Mouse (Mus musculus) midbrain, embryonic 10.5 days (tissue): ENCODE measurements around the gene Psd. TPM values are rescaled to one million over a fixed set of nuclear protein-coding genes. Genes with fewer than 3 reads are reported as not detected.

Experiments used
- DNase-seq: peaks from one replicate; pipeline ENCODE4 v3.0.0-alpha.2; 2017; ENCODE audit warnings: low spot score
- H3K27ac ChIP-seq: fragments of 300-500 bp; sonication (generic); replicated peaks from 2 replicates; pipeline ENCODE4 v1.5.1; 2016; ENCODE audit warnings: mild to moderate bottlenecking
- H3K27me3 ChIP-seq: fragments of 300-500 bp; sonication (generic); 2 replicates; pipeline ENCODE4 v1.6.1; 2016; ENCODE audit warnings: low read depth, mild to moderate bottlenecking; ENCODE audit not compliant: poor library complexity, severe bottlenecking
- H3K36me3 ChIP-seq: fragments of 300-500 bp; sonication (generic); 2 replicates; pipeline ENCODE4 v1.6.1; 2016; ENCODE audit warnings: mild to moderate bottlenecking, moderate library complexity
- H3K4me1 ChIP-seq: fragments of 300-500 bp; sonication (generic); 2 replicates; pipeline ENCODE4 v1.6.1; 2016
- H3K4me3 ChIP-seq: fragments of 300-500 bp; sonication (generic); 2 replicates; pipeline ENCODE4 v1.5.1; 2016; ENCODE audit warnings: mild to moderate bottlenecking, moderate library complexity
- H3K9me3 ChIP-seq: fragments of 300-500 bp; sonication (generic); replicated peaks from 2 replicates; pipeline ENCODE4 v1.6.1; 2016; ENCODE audit warnings: mild to moderate bottlenecking
- WGBS: fragments of 180-500 bp; shearing (Covaris S2); methylation state at CpG from one replicate; pipeline ENCODE4 v1.1.7; 2016; 5-methylcytosine and 5-hydroxymethylcytosine counted together
- polyA plus RNA-seq: library from polyadenylated mRNA; unstranded; fragments of >200 nt; fragmentation: Nextera tagmentation; extraction: Ambion mirVana; gene quantifications from 2 replicates; pipeline ENCODE4 v1.2.1, GENCODE M21; 2016

Gene Psd
- polyA plus RNA-seq, 1 experiment from 2014 or later = 4.7 TPM

DNA sequence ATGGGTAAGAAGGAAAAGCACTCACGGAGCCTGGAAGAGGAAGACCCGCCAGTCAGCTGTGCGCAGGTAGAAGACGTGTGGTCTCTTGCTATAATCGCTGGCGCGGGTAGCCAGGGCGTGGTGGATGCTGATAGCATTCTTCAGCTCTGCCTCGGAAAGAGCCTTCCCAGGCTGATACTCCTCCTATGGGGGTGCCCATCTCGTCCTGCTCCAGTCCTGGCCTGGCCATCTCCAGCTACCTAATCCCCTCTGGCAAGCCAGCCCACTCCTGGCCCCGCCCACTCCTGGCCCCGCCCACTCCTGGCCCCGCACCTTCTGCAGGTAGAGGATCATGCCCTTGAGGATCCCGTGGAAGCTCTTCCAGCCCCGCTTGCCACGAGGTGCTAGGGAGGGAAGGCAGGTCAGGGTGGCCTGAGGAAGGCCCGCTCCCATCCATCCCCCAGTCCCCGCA is 12.8 kb downstream of the Psd start:
- peak overlapping the region; percentile 19; the same call in 1 of the 2 replicates for H3K4me3 ChIP-seq
- peaks cover 24% of the 10 kb centered on the region for H3K36me3 ChIP-seq
- peaks cover 38% of the 10 kb centered on the region for H3K4me1 ChIP-seq
- H3K27ac ChIP-seq = no peak overlapping the region
- no peaks in the 10 kb centered on the region for H3K9me3 ChIP-seq
- WGBS = 14% methylated on average over 18 of the region's 18 CpGs
- peaks cover 98% of the 10 kb centered on the region for H3K27me3 ChIP-seq
- no peak for DNase-seq

DNA sequence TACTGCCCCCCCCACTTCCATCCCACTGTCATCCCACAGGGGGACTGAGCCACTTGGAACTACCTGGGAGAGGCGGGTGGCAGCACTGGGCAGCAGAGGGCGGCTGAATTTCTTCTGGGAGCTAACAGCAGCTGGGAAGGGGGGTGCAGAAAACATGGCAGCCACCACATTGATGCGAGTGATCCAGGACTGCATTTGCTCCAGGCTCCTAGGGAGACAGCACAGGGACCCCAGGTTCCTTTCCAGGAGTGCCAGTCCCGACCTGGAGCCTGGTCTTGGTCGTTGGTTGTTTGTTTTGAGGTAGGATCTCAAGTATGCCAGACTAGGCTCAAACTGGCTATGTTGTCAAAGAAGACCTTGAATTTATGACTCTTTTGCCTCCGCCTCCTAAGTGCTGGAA is 13.4 kb downstream of the Psd start:
- 72% methylated on average over 6 of the region's 6 CpGs for WGBS
- peak; percentile 9 for DNase-seq
- peaks cover 24% of the 10 kb centered on the region for H3K36me3 ChIP-seq
- peaks cover 97% of the 10 kb centered on the region for H3K27me3 ChIP-seq
- peaks cover 38% of the 10 kb centered on the region for H3K4me1 ChIP-seq
- no peaks in the 10 kb centered on the region for H3K9me3 ChIP-seq
- H3K27ac ChIP-seq = no peak overlapping the region; the same call in 1 of the 2 replicates
- H3K4me3 ChIP-seq = no peak overlapping the region

DNA sequence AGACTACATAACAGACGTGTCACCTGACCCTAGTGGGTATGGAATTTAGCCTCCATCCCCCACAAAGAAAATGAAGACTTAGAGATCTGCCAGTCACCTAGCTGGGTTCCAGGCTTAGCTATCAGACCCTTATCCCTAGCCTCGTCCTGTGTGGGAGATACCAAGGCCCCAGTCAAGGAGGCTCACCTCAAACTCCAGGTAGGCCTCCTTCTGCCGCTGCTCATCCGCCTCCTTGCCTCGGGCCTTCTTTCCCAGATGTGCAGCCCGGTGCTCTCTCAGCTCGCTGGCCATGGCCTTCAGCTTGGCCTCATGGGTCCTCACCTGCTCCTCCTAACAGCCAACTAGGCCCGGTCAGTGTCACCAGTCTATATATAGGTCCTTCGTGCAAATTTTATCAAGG is 13.8 kb downstream of the Psd start:
- H3K36me3 ChIP-seq = peaks cover 24% of the 10 kb centered on the region
- peaks cover 36% of the 10 kb centered on the region for H3K4me1 ChIP-seq
- H3K9me3 ChIP-seq = no peaks in the 10 kb centered on the region
- DNase-seq = no peak
- 90% methylated on average over 9 of the region's 9 CpGs for WGBS
- H3K4me3 ChIP-seq = no peak overlapping the region
- H3K27ac ChIP-seq = no peak overlapping the region; the same call in 1 of the 2 replicates
- H3K27me3 ChIP-seq = peaks cover 97% of the 10 kb centered on the region

DNA sequence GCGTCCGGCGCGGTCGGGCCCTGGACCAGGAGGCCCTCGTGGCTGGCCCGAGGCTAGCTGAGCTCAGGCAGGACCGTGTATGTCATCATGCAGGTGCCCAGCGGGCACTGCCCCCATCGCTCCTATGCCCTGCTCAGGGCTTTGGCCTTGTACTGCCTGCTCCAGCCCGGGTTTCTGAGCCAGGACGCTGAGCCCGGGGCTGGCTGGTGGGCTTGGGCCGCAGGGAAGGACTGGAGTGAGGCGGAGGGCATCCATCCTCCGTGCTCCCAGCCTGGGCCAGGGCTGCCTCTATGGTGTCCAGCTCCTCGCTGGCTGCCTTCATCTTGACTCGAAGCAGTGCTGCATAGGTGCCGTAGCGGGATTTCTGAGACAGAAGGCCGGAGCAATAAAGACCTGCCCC is 14.4 kb downstream of the Psd start:
- Histone ChIP-seq H3K36me3 (peaks cover 24% of the 10 kb centered on the region), H3K27me3 (peaks cover 97% of the 10 kb centered on the region), H3K9me3 (no peaks in the 10 kb centered on the region), H3K27ac (no peak overlapping the region), H3K4me1 (peaks cover 30% of the 10 kb centered on the region), H3K4me3 (no peak overlapping the region)
- WGBS = 89% methylated on average over 21 of the region's 21 CpGs
- DNase-seq = peak; percentile 10

DNA sequence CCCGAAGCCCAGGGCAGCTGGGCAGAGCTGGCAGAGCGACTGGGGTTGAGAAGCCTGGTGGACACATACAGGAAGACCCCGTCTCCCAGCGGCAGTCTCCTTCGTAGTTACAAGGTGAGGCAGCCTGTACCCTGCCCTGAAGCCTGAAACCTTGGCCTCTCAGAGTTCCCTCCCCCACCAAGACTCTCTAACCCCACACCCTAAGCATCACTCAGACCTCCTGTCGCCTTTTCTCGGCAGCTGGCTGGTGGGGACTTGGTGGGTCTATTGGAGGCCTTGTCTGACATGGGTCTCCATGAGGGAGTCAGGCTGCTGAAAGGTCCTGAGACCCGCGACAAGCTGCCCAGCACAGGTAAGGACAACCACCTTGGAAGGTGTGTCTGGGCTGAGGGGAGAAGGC is 15.6 kb downstream of the Psd start:
- no peak overlapping the region for H3K4me3 ChIP-seq
- 90% methylated on average over 9 of the region's 9 CpGs for WGBS
- peaks cover 24% of the 10 kb centered on the region for H3K36me3 ChIP-seq
- no peaks in the 10 kb centered on the region for H3K9me3 ChIP-seq
- H3K27me3 ChIP-seq = peaks cover 97% of the 10 kb centered on the region
- DNase-seq = no peak
- H3K27ac ChIP-seq = no peak overlapping the region
- H3K4me1 ChIP-seq = peaks cover 28% of the 10 kb centered on the region

DNA sequence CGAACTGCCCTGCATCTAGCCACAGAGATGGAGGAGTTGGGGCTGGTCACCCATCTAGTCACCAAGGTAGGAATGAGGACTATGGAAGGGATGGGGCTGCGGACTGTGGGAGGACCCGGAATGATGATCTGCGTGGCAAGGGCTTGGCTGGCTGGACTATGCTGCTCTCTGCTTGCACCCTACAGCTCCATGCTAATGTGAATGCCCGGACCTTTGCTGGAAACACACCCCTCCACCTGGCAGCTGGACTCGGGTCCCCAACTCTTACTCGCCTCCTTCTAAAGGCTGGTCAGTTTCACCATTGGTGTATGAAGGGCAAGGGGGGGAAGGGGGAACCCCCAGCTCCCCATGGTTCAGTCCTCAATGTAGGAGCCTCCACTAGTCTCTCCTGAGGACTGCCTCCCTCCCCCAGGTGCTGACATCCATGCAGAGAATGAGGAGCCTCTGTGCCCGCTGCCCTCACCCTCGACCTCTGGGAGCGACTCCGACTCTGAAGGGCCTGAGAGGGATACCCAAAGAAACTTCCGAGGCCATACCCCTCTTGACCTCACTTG is 16.6 kb downstream of the Psd start:
- Histone ChIP-seq H3K4me1 (peaks cover 29% of the 10 kb centered on the region), H3K27me3 (peaks cover 96% of the 10 kb centered on the region), H3K9me3 (no peaks in the 10 kb centered on the region), H3K27ac (no peak overlapping the region), H3K36me3 (peaks cover 24% of the 10 kb centered on the region), H3K4me3 (no peak overlapping the region)
- 87% methylated on average over 12 of the region's 12 CpGs for WGBS
- no peak for DNase-seq

DNA sequence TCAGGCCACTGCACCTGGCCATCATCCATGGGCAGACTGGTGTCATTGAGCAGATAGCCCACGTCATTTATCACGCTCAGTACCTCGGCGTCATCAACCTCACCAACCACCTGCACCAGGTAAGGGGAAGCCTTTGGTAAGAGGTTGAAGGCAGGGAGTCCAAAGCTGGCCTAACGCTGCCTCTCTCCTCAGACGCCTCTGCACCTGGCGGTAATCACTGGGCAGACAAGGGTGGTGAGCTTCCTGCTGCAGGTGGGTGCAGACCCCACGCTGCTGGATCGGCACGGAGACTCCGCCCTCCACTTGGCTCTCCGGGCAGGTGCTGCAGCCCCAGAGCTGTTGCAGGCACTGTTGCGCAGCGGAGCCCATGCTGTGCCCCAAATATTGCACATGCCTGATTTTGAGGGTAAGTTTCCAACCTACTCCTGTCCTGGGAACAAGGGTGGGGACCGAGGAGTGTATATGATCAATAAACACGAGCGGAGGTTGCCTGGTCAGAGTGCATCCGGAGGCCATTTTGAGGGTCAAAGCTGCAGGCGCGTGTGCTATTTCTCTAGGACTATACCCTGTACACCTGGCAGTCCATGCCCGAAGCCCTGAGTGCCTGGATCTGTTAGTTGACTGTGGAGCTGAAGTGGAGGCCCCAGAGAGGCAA is 17.2 kb downstream of the Psd start:
- DNase-seq = no peak
- Histone ChIP-seq H3K4me3 (no peak overlapping the region), H3K36me3 (peaks cover 24% of the 10 kb centered on the region), H3K4me1 (peaks cover 34% of the 10 kb centered on the region), H3K9me3 (no peaks in the 10 kb centered on the region), H3K27ac (no peak overlapping the region), H3K27me3 (peaks cover 90% of the 10 kb centered on the region)
- WGBS = 81% methylated on average over 21 of the region's 21 CpGs

DNA sequence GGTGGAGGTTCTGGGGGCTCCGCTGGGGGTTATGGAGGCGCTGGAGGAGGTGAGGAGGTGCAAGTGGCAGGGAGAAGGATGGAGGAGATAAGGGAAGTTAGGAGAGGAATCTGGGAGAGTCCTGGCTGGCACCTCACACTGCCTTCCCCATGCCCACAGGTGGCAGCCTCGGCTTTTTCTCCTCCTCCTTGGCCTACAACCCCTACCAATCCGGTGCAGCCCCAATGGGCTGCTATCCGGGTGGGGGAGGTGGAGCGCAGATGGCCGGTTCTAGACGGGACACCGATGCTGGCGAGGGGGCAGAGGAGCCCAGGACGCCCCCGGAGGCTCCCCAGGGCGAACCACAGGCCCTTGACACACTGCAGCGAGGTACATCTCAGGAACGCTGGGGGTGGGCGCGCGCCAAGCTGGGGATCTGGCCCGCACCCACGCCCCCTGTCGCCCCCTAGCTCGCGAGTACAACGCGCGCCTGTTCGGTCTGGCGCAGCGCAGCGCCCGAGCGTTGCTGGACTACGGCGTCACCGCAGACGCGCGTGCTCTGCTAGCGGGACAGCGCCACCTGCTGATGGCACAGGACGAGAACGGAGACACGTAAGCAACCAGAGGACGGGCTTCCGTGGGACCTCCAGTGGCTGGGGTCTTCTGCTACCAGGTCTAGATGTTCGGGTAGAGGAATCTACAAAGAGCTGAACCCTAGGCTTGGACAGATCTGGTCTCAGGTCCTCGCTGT is 18.1 kb downstream of the Psd start:
- Histone ChIP-seq H3K36me3 (peaks cover 24% of the 10 kb centered on the region), H3K9me3 (no peaks in the 10 kb centered on the region), H3K4me3 (peak overlapping the region; percentile 54), H3K27me3 (peaks cover 81% of the 10 kb centered on the region), H3K27ac (peak overlapping the region; percentile 34), H3K4me1 (peaks cover 36% of the 10 kb centered on the region)
- DNase-seq = peak; percentile 90
- 2% methylated on average over 47 of the region's 47 CpGs for WGBS

DNA sequence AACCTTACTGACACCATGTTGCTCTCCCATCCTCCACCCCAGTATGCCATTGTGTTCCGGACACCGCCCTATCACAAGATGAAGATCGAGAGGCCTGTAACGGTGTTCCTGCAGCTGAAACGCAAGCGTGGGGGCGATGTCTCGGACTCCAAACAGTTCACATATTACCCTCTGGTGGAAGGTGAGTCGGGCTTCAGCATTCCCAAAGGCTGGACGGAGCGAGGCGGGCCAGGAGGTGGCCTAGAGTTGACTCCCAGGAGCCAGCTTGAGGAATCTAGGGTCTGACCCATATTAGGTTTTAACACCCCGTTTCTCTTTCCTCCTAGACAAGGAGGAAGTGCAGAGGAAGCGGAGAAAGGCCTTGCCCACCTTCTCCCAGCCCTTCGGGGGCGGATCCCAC is 18.7 kb downstream of the Psd start:
- Histone ChIP-seq H3K27me3 (peaks cover 75% of the 10 kb centered on the region), H3K27ac (no peak overlapping the region), H3K9me3 (no peaks in the 10 kb centered on the region), H3K36me3 (peaks cover 24% of the 10 kb centered on the region), H3K4me3 (peak overlapping the region; percentile 54), H3K4me1 (peaks cover 40% of the 10 kb centered on the region)
- 50% methylated on average over 16 of the region's 16 CpGs for WGBS
- DNase-seq = no peak

DNA sequence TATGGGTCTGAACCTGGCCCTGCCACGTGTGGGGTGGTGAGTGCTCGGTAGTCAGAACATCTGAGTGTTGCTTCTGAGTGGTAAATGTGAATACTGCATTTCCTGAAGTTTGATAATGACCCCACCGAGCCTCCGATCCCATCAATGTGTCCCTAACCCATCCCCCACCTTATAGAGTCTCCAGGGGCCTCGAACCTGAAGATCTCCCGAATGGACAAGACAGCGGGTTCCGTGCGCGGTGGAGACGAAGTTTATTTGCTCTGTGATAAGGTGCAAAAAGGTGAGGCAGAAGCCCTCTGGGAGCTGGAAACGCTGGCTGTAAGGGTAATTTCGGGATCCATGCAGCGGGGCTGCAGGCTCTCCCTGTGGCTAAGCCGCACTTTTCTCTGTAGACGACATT is 19.2 kb downstream of the Psd start:
- H3K4me3 ChIP-seq = no peak overlapping the region
- WGBS = 71% methylated on average over 16 of the region's 16 CpGs
- H3K4me1 ChIP-seq = peaks cover 40% of the 10 kb centered on the region
- no peaks in the 10 kb centered on the region for H3K9me3 ChIP-seq
- H3K36me3 ChIP-seq = peaks cover 24% of the 10 kb centered on the region
- peaks cover 70% of the 10 kb centered on the region for H3K27me3 ChIP-seq
- DNase-seq = no peak
- no peak overlapping the region for H3K27ac ChIP-seq

DNA sequence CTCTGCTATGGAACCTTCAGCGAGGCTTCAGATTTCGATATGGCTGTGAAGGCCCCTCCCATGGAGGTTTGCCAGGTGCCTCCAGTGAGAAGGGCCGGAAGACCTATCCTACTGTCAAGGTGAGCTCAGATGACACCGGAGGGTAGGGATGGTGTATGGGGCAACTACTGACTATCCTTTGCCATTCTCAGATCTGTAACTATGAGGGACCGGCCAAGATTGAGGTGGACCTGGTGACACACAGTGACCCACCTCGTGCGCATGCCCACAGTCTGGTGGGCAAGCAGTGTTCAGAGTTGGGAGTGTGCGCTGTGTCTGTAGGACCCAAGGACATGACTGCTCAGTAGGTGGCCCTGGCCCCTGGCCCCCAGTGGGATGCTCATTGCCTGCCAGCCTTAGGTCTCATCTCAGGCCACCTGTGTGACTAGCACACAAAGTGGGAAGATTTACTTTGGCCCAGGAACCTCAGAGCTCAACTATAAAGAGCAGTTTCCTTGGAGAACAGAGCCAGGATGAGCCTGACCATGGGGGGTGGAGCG is 20.1 kb downstream of the Psd start:
- WGBS = 91% methylated on average over 9 of the region's 9 CpGs
- peak; percentile 10 for DNase-seq

DNA sequence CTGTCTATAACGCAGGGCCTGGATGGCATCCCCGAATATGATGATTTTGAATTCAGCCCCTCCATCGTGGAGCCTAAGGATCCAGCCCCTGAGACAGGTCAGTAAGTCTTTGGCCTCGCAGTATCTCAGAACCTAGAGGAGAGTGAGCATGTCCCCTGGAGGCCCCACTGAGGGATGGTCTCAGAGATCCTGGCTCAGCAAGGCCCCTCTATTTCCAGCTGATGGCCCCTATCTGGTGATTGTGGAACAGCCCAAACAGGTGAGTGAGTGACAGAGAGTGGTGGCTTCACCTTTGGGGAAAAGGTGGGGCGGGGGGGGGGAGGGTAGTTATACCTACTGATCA is 20.7 kb downstream of the Psd start:
- Histone ChIP-seq H3K27ac (peak overlapping the region; percentile 79; the same call in 1 of the 2 replicates), H3K36me3 (peaks cover 16% of the 10 kb centered on the region), H3K4me1 (peaks cover 40% of the 10 kb centered on the region), H3K27me3 (peaks cover 55% of the 10 kb centered on the region), H3K4me3 (peak overlapping the region; percentile 77), H3K9me3 (no peaks in the 10 kb centered on the region)
- no peak for DNase-seq
- 53% methylated on average over 5 of the region's 5 CpGs for WGBS

More for the DNA sequence above, 20.1 kb downstream of the Psd start:
- Histone ChIP-seq H3K27ac (no peak overlapping the region), H3K36me3 (peaks cover 20% of the 10 kb centered on the region), H3K27me3 (peaks cover 61% of the 10 kb centered on the region), H3K4me3 (no peak overlapping the region), H3K4me1 (peaks cover 40% of the 10 kb centered on the region), H3K9me3 (no peaks in the 10 kb centered on the region)
